Mouse (Mus musculus): ENCODE measurements around the gene Neu2. TPM values are rescaled to one million over a fixed set of nuclear protein-coding genes. Genes with fewer than 3 reads are reported as not detected.

Neu2 gene
- total RNA-seq, 2 experiments from 2014 or later = 0.72 to 0.79 TPM

- DNase-seq = no peak
These were observed 27.3 kb downstream of the Neu2 start for GRCm38 (mm10) chr1:87537008-87537407.

GRCm38 (mm10) chr1:87541614-87542013, 31.9 kb downstream of the Neu2 start:
- DNase-seq = peak; percentile 61

- DNase-seq = peak; percentile 28
These were observed 41.3 kb downstream of the Neu2 start for GRCm38 (mm10) chr1:87551008-87551407.

GRCm38 (mm10) chr1:87553586-87553985, 43.9 kb downstream of the Neu2 start:
- no peak for DNase-seq

GRCm38 (mm10) chr1:87562967-87563366, 53.3 kb downstream of the Neu2 start:
- no peak for DNase-seq

- no peak for DNase-seq
These were observed 56.1 kb downstream of the Neu2 start for GRCm38 (mm10) chr1:87565760-87566159.

GRCm38 (mm10) chr1:87568398-87568797, 58.7 kb downstream of the Neu2 start:
- peak; percentile 19 for DNase-seq

- no peak for DNase-seq
These were observed 63.6 kb downstream of the Neu2 start for GRCm38 (mm10) chr1:87573261-87573660.

- peak; percentile 36 for DNase-seq
These were observed 64.1 kb downstream of the Neu2 start, which contains the start of gene Ngef for GRCm38 (mm10) chr1:87573800-87574215. Gene Ngef, minus strand, starts transcription at chr1:87573870.

- peak; percentile 23 for DNase-seq
These were observed 64.7 kb downstream of the Neu2 start for GRCm38 (mm10) chr1:87574353-87574752.

GRCm38 (mm10) chr1:87574785-87575184, 65.1 kb downstream of the Neu2 start:
- DNase-seq = peak; percentile 88

GRCm38 (mm10) chr1:87578965-87579364, 69.3 kb downstream of the Neu2 start:
- DNase-seq = no peak

GRCm38 (mm10) chr1:87580824-87581223, 71.1 kb downstream of the Neu2 start:
- no peak for DNase-seq

GRCm38 (mm10) chr1:87589162-87589561, 79.5 kb downstream of the Neu2 start:
- no peak for DNase-seq

GRCm38 (mm10) chr1:87589980-87590379, 80.3 kb downstream of the Neu2 start:
- DNase-seq = no peak

GRCm38 (mm10) chr1:87594261-87594660, 84.6 kb downstream of the Neu2 start:
- no peak for DNase-seq

- DNase-seq = no peak
These were observed 85.0 kb downstream of the Neu2 start for GRCm38 (mm10) chr1:87594671-87595070.

GRCm38 (mm10) chr1:87600533-87600932, 90.8 kb downstream of the Neu2 start:
- no peak for DNase-seq

- DNase-seq = no peak
These were observed 92.1 kb downstream of the Neu2 start for GRCm38 (mm10) chr1:87601801-87602200.

- no peak for DNase-seq
These were observed 93.7 kb downstream of the Neu2 start for GRCm38 (mm10) chr1:87603389-87603788.

GRCm38 (mm10) chr1:87605296-87605695, 95.6 kb downstream of the Neu2 start:
- no peak for DNase-seq

GRCm38 (mm10) chr1:87607385-87608091, 97.8 kb downstream of the Neu2 start:
- DNase-seq = peak; percentile 23

GRCm38 (mm10) chr1:87608416-87609046, 98.8 kb downstream of the Neu2 start:
- DNase-seq = peak; percentile 79
